Mouse (Mus musculus) cerebellum, postnatal 14 days (tissue): ENCODE results near the gene Gskip.

ENCODE experiments used
- DNase-seq, 2 experiments: peaks; one replicate each; pipeline ENCODE4 v3.0.0; 2021; ENCODE audit warnings: mixed read lengths in 2 of 2

The Gskip gene

GRCm38 (mm10) chr12:105724616-105725015, 40.0 kb downstream of the Gskip start:
- DNase-seq: no peak

- DNase-seq: no peak
Measured at GRCm38 (mm10) chr12:105725736-105726135, 41.1 kb downstream of the Gskip start.

GRCm38 (mm10) chr12:105727268-105727667, 42.6 kb downstream of the Gskip start:
- no peak for DNase-seq

GRCm38 (mm10) chr12:105727964-105728363, 43.3 kb downstream of the Gskip start:
- DNase-seq: peak; percentile 68 to 73

GRCm38 (mm10) chr12:105730851-105731460, 46.3 kb downstream of the Gskip start:
- no peak for DNase-seq

- DNase-seq: no peak
Measured at GRCm38 (mm10) chr12:105733370-105734159, 48.9 kb downstream of the Gskip start.

- no peak for DNase-seq
Measured at GRCm38 (mm10) chr12:105735226-105735888, 50.7 kb downstream of the Gskip start.

GRCm38 (mm10) chr12:105735889-105736251, 51.2 kb downstream of the Gskip start:
- no peak for DNase-seq

GRCm38 (mm10) chr12:105738316-105739096, 53.9 kb downstream of the Gskip start:
- DNase-seq: no peak

- DNase-seq: no peak
Measured at GRCm38 (mm10) chr12:105739656-105740055, 55.0 kb downstream of the Gskip start.

- no peak for DNase-seq
Measured at GRCm38 (mm10) chr12:105748114-105748513, 63.5 kb downstream of the Gskip start.
